Mouse (Mus musculus) heart, adult 8-10 months (tissue): ENCODE results near the gene 3100002H09Rik. TPM values are rescaled to one million over a fixed set of nuclear protein-coding genes. Genes with fewer than 3 reads are reported as not detected.

Experiments
- DNase-seq: peaks from one replicate; pipeline ENCODE4 v3.0.0; 2022; ENCODE audit warnings: low spot score
- total RNA-seq, 4 experiments: library from RNA; stranded (reverse); gene quantifications; 2 replicates each; pipeline ENCODE4 v1.2.4; 2022

The 3100002H09Rik gene
- total RNA-seq, 4 experiments from 2014 or later, result not detected

DNA sequence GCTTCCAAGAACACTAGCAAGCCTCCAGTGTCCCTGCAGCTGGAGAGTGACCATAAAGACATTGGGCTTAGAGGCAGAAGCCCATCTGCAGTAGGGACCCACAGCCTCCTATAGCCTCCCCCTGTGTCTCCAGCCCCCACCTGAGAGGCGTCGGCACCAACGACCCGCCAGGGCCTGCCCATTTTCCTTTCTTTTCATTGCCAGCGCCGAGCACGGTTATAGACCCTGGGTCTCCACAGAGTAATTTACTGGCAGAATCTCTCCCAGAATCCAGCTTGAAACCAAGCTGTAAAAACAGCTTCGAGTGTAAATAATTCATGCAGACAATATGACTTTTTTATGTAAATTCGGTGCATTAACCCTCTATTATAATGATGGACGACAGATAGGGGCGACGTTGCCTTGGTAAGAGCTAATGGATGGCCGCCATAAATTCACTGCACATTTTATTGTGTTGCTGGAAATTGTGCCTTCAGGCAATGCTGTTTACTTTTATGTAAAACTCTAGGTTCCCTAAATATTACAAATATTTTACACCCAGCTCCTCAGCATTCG is 4.9 kb upstream of the 3100002H09Rik start:
- DNase-seq, result no peak

DNA sequence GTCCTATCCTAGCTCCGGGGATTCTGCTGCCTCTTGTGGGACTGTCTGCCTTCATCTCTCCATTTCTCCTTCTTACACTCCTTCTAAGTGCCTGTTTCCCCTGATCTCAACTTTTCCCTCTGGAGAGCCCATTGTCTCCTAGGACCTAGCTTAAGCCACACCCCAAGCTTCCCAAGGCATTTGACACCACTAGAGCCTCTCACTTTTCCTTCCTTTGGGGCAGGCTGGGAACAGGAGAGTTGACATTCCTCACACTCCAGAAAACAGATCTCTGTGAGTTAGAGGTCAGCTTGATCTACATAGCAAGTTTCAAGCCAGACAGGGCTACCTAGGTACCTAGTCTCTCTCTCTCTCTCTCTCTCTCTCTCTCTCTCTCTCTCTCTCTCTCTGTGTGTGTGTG is 3.6 kb upstream of the 3100002H09Rik start:
- DNase-seq, result no peak

DNA sequence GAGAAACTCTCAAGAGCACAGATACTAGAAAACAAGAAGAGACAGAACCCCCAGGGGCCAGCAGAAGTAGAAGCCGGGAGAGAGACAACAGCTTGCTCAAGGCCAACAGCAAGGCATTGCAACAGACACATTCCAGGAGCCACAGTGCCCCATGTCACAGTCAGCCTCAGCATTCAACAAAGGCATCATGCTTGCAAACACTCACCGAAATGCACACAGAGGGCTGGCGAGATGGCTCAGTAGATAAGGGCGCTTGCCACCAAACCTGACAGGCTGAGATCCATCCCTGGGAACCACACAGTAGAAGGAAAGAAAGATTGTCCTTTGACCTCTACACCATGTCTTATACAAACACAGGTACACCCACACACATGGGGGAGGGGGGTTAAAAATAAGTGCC is 1.2 kb upstream of the 3100002H09Rik start:
- DNase-seq, result no peak

DNA sequence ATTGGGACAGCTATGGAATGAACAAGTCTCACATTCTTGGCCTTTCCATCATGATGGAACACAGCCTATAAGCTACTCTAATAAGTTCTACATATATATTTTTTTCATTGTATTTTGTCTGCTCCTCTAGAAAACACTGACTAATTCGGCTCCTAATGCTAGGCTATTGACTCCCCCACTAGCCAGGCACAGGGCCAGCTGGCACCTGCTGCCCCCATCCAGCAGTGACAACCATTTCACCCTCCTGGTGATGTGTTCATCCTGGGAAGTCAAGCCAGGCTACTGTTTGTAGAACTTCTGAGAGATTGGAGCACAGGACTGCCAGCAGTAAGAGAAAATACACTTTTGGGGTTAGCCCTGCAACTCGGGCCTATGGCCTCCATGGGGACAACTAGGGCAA is 537 bp downstream of the 3100002H09Rik start:
- DNase-seq, result no peak

DNA sequence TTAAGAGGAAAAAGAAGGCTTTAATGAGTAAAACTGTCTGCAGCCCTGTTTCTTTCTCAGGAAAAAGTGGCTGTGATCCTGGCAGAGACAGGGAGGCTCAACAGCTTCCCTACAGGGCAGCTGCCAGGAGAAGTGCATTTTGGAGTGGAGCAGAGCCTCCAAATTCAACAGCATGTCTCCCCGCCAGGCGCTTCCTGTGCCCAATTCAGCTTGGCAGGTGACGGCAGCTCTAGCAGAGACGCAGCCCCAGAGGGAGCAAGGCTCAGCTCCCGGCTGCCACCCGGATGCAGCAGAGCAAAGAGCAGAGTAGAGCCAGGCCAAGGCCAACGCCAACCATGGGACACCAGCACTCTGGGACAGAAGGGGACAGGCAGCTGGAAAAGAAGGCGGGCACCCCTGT is 3.4 kb downstream of the 3100002H09Rik start:
- no peak for DNase-seq

DNA sequence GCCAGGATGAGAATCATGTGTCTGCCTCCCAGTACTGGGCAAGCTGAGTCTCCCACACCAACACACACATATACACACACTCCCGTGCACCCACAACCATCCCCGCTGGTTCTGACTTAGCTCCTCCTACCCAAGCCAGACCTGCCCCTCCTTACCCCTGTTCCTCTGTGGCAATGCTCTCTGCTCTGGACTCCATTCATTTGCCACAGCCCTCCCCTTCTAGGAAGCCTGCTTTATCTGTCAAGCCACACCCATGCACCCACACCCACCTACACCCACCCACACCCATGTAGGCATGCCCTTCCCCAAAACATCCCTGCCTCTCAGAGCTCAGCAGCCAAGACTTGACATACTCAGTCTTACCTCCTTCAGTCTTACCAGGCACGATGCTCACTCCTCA is 4.4 kb downstream of the 3100002H09Rik start:
- no peak for DNase-seq

DNA sequence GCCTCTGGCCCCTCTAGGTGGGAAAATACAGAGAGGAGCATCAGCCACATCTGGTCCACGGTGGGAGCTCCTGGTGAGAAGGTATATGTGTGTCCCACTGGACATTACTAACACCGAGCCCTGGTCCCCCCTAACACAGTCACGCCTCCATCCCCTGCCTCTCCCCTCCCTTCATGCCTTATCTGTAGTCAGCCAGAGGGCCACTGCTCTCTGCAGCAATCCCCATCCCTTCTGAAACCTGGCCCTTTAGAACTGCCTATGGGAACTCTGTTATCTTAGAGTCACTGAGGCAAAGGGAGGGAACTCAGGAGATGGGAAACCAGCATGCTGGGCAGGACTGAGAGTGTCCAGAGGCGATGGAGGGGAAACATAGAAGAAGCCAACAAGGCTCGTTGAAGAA is 5.3 kb downstream of the 3100002H09Rik start:
- no peak for DNase-seq

DNA sequence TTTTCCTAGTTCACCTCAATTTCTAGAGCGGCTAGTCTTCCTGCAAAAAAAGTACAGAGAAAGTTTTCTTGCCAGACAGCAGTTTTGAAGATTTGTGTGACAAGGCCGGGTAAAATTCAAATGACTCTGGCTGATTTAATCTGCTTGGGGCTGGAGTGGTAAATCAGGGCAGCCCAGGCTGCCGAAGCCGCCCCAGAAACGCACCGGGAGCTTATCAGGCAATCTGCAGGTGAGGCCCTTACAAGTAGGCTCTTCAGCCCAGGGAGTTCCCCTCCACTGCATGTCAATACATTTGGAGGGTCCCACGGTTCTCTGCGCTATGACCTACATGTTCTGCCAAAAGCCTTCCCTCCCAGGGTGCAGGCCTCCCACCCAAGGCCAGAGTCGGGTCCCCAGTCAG is 6.9 kb downstream of the 3100002H09Rik start:
- no peak for DNase-seq

DNA sequence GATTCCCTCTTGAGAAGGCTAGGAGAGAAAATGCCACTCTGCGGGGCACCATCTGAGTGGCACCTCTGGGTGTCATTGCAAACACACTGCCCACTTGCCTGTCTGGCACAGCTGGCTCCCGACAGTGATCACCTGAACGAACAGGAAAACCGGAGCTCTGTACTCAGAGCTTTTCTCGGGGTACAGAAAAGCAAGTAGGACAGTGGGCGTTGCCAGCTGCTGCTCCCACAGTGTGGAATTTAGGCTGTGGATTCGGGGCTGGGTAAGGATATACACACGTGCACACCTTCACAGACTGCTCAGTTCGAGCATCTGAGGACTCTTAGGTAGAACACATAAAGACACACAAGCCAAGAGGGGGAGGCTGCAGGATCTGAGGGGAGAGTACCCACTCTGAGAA is 14.7 kb downstream of the 3100002H09Rik start:
- no peak for DNase-seq

DNA sequence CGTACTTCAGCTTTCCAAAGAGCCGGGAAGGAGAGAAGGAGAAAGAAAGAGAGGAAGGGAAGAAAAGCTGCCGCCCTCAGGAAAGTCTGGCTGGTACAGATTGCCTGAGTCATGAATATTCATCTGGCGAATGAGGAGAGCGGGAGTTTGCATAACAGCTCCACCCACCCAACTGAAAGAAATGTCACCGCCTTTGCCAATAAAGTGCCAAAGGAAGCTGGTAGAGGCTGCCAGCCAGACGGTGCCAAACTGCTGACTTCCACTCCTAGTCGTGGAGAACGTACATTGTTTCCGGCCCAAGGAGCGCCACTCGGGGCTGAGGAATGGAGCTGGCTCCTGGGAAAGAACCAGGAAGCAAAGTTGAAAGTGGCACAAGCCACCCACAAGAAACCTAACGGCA is 15.7 kb downstream of the 3100002H09Rik start:
- peak; percentile 18 for DNase-seq

DNA sequence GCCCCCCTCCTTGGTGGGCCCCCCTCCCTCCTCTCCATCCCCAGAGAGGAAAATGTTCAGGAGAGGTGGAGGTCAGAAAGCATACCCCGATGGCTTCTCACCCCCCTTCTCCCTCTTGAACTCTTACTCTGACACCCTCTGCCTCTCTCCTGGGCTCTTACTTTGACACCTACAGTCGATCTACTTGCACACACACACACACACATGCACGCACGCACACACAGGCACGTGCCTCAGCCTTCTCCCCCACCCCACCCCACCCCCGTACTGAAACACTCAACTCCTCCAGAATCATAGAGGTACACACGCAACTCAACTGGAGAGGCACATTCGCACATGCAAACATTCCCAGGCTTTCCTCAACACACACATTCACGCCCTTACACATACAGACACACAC is 16.9 kb downstream of the 3100002H09Rik start:
- DNase-seq, result no peak

DNA sequence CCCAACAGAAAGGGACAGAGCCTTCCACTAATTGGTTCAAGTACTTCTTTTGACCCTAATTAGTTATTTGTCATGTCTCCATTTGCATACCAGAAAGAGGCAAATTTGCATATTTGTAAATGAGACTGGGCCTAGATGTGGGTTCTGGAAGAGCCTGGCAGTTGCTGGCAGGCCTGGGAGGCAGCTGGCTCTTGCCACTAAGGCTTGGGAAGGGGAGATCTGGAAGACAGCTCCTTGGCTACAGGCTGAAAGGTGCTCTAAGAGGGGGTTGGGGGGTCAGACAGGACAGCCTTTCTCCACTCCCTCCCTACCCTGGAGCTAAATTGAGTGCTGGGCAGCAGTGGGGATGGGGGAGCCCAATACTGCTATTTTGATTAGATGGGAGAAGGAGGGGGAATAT is 17.4 kb downstream of the 3100002H09Rik start:
- DNase-seq, result no peak

DNA sequence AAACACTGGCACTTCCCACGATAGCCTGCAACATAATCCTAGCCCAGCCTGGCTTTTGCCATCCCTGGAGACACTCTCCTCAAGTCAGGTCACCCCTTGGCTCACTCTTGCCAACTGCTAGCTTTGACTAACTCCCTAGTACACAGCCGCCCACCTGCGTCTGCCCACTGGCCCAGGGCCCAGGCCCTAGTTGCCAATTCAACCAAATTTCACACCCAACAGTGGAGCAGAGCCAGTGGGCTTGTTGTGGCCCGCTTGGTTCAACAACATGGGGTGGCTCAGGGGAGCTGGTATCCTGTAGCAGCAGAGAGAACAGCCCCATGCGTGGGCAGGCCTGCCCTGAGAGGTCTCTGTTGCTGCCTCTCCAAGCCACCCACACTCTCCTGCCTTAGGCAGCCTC is 18.4 kb downstream of the 3100002H09Rik start:
- no peak for DNase-seq

DNA sequence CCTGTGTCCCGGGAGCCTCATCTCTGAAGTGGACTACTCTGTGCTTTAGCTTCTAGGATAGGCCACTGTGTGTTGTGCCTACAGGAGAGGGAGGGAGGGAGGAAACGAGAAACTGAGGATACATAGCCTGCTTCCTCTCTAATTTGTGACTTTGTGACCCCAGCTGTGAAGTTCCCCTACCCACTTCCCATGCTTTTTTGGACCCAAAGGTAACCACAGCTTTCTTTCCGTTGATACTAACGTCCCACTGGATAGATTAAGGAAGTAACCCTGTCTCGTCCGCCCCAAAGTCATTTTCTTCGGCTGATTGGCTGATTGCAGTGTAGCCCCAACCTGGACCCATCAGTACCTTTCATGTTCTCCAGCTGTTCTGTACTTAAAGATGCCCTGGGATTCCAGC is 29.9 kb downstream of the 3100002H09Rik start:
- DNase-seq, result no peak

DNA sequence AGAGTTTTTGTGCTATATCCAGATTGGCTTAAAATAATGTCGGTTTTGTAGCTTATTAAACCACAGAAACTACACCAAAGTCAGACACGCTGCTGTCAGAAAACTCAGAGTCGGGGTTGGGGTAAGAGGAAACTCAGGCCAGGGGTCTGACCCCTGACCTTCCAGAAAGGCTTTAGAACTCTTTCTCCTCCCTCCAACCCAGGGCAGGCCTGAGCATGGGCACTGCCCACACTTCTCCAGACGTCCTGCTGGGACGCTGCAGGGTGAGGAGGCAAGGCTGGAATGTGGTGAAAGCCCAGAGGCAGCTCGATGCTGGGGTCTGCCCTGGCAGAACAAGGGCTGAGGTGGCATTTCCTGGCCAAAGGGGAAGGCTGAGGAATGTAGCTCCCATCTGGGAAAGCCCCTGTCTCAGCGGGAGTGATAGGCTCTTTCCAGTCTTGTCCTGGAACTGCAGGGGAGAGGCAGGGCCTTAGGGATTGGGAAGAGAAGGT is 34.6 kb downstream of the 3100002H09Rik start:
- DNase-seq, result no peak

DNA sequence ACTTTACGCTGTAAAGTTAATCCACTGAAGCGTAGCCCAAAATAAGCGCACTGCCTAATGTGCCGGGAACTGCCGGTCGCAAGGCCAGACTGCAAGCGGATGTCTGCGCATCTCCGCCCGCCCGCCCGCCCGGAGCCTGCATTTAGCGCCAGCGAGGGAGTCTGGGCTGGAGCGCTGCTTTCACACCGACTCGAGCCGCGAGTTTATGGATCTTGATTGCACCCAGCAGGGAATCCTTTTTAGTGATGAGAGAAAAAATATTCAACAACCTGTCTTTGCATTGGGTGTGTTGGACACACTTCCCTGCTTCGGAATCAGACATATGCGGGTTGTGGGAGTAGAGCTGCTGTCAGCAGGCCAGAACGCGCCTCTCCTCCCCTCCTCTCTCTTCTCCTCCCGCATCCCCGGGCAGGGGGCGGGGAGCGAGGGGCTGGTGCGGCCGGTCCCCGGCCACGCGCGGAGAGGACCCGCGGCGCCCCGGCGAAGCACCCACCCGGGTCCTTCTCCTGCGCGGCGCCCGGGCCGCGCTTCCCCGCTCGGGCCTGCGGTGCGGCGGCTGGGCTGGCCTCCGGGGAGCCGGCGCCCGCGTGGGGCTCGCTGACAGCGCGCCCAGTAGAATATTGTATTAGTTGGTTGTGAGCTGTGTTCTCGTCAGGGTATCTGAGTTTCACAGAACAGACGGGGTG is 35.2 kb downstream of the 3100002H09Rik start:
- DNase-seq, result no peak

DNA sequence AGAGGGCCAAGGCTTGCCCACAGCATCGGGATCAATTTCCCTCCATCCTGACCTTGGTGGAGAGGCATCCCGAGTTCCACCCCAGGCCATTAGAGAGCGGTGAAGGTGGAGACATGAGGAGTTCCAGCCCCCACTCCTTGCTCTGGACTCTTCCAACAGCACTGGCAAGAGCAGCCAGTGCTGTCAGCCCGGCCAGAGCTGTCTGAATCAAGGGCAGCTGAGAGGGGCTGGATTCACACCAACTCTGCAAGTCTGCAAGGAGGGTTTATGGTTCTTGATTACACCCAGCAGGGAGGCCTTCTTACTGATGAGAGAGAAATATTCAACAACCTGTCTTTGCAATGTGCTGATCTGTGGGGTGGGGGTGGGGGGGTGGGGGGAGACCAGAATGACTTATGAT is 37.0 kb downstream of the 3100002H09Rik start:
- peak; percentile 34 for DNase-seq

DNA sequence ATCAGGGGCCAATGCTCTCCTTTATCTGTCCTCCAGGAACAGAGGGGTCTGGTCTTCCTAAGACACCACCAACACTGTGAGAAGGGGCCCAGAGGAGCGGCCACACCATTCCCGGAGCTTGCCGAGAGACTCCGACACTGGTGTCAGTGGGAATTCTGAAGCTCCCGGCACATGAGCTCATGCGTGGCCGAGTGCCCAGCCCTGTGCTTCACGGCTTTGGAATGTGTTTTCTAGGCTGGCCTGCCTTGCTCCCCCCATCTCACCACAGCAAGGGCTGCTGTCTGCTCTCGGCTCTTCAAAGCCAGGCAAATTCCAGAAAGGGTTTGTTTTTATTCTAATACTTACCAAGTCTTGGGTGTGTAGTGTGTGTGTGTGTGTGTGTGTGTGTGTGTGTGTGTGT is 39.6 kb downstream of the 3100002H09Rik start:
- DNase-seq, result peak; percentile 81

DNA sequence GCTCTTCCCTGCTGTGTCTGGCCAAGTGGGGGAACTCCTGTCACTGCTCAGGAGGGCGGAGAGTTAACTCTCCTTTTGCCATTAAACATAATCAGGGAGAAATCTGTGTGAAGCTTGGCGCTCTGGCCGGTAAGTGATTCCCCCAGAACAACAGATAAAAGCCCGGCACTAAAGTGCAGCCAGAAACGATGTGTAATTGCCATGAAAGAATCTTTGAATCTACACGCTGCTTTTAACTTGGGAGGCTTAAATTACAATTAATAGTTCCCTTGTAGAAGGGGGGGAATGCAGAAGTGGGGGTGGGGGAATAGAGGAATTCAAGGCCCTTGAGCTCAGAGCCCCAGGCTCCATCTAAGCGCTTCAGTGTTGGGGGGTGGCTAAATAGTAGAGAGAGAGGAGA is 40.9 kb downstream of the 3100002H09Rik start:
- no peak for DNase-seq

DNA sequence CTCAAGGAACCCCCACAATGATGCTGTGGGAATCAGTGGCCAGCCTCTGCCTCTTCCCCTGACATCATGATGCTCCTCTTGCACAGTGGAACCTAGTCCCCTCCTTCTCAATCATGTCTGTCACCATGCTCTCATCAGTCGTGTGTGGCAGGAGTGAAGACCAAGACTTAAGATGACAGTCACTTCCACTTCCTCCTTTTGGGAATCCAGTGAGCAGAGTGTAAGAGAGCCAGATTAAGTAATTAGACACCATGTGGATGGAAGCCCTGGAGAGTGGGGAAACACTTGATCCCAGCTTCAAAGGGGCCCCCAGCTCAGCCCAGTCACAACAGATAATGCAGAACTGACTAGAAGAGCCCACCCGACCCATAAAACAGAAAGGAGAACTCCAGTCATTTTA is 47.2 kb downstream of the 3100002H09Rik start:
- DNase-seq, result no peak

DNA sequence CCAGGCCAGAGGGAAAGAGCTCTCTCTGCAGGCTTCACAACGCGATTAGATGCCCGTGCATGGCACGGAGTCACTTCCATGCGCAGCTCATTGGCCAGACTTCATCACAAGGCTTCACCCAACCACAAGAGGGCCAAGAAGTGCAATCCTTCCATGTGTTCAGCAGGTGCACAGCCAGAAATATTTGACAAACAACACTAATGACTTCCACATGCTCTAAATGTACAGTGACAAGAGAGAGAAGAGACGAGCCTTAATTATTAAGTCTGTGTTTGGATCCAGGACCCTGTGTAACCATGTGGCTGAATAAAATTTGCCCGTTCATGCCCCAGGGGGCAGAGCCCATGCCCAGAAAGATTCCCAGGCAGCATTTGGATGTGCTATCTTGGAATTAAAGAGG is 47.9 kb downstream of the 3100002H09Rik start:
- DNase-seq, result no peak
